24 mouse cellular contexts compared by ENCODE assay signal in the genomic region with DNA sequence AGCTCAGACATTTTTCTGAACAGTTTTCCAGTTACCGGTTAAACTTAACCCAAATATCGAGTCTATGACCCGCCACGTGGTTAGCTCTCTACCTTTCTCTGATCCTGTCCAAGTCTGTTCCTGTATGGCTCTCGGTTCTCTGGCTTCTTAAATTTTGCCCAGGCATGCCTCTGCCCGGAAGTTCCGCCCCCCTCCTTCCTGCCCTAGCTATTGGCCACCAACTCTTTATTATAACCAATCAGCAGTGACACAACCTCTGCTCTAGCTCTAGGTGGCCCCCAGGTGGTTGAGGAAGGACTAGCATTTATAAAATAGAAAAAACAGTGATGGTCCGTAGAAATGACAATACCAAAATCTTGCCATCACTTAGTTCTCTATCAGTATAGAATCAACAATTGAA. TPM values are rescaled to one million over a fixed set of nuclear protein-coding genes. Genes with fewer than 3 reads are reported as not detected.
DNase-seq lines count a peak whose midpoint lies in the region; ATAC-seq and TF ChIP-seq lines count a peak whose summit lies in the region.
"Had no signal": no experiment of that assay in that cellular context is flagged by ENCODE, and none has a peak within 500 bp of the region (broad histone marks: within the 10 kb centered on the region; RNA-seq: fewer than 3 reads in every experiment).

No protein-coding gene starts in this region.

- no peaks in the 10 kb centered on the region for H3K9me3 ChIP-seq in hindbrain, embryonic 14.5 days (ENCODE audit: control insufficient read depth, low read length)
- H3K9me3 ChIP-seq: embryonic facial prominence, embryonic 13.5 days; heart, embryonic 13.5 days; hindbrain, embryonic 13.5 days; limb, embryonic 10.5 days; liver, embryonic 12.5 days had no signal

- H3K4me3 ChIP-seq in layer of hippocampus, adult 2 months: no peak overlapping the region
- no peak overlapping the region for H3K4me3 ChIP-seq in hindbrain, embryonic 14.5 days (replicated peaks; ENCODE audit: low read length)
- H3K4me3 ChIP-seq: embryonic facial prominence, embryonic 13.5 days; heart, embryonic 13.5 days; hindbrain, embryonic 13.5 days; left cerebral cortex, adult 2 months; limb, embryonic 10.5 days; liver, embryonic 12.5 days had no signal

- ATAC-seq in hindbrain, embryonic 14.5 days (ENCODE audit: low FRiP score): no peak
- ATAC-seq: forebrain, embryonic 14.5 days; intestine, postnatal 0 days; liver, embryonic 12.5 days had no signal

- DNase-seq in layer of hippocampus, adult 2 months (ENCODE audit: low spot score in 2 of 2): no peak
- DNase-seq in layer of hippocampus, postnatal 14 days (ENCODE audit: low spot score in 2 of 2): no peak
- DNase-seq in B cell, adult 2 months: peak; percentile 26 to 45
- peak; percentile 76 for DNase-seq in R1 (ENCODE audit: low read depth, low spot score)
- DNase-seq in testis, postnatal 10 days (ENCODE audit: low spot score): peak; percentile 46
- no peak for DNase-seq in adrenal gland, adult (ENCODE audit: inconsistent age in 2 of 2, low spot score in 1 of 2)
- no peak for DNase-seq in hindbrain, embryonic 14.5 days (ENCODE audit: low spot score)
- DNase-seq: cerebellum, adult 9-11 months; gastrocnemius, postnatal 14 days; heart, adult 18-20 months; kidney, postnatal 10 days; right cerebral cortex, postnatal 14 days; spleen, adult 18-20 months; thymus, adult 2 months had no signal

- no peak overlapping the region for H3K9ac ChIP-seq in hindbrain, embryonic 14.5 days
- H3K9ac ChIP-seq: embryonic facial prominence, embryonic 13.5 days; heart, embryonic 13.5 days; hindbrain, embryonic 13.5 days; liver, embryonic 12.5 days had no signal

- no peaks in the 10 kb centered on the region for H3K4me1 ChIP-seq in hindbrain, embryonic 14.5 days (replicated peaks; ENCODE audit: control insufficient read depth, insufficient read depth, low read length)
- H3K4me1 ChIP-seq: embryonic facial prominence, embryonic 13.5 days; heart, embryonic 13.5 days; hindbrain, embryonic 13.5 days; limb, embryonic 10.5 days; liver, embryonic 12.5 days had no signal

- no peaks in the 10 kb centered on the region for H3K36me3 ChIP-seq in hindbrain, embryonic 14.5 days (replicated peaks; ENCODE audit: control insufficient read depth, insufficient read depth)
- H3K36me3 ChIP-seq: embryonic facial prominence, embryonic 13.5 days; heart, embryonic 13.5 days; hindbrain, embryonic 13.5 days; limb, embryonic 10.5 days; liver, embryonic 12.5 days had no signal

- 96% methylated on average over 8 of the region's 8 CpGs for WGBS in hindbrain, embryonic 14.5 days

- no peak overlapping the region for H3K27ac ChIP-seq in layer of hippocampus, adult 2 months
- no peak overlapping the region for H3K27ac ChIP-seq in hindbrain, embryonic 14.5 days
- H3K27ac ChIP-seq: embryonic facial prominence, embryonic 13.5 days; heart, embryonic 13.5 days; hindbrain, embryonic 13.5 days; left cerebral cortex, adult 2 months; limb, embryonic 10.5 days; liver, embryonic 12.5 days; macrophage had no signal

- no peak overlapping the region for H3K4me2 ChIP-seq in hindbrain, embryonic 14.5 days (replicated peaks)
- H3K4me2 ChIP-seq: embryonic facial prominence, embryonic 13.5 days; heart, embryonic 13.5 days; hindbrain, embryonic 13.5 days; liver, embryonic 12.5 days; midbrain, embryonic 11.5 days had no signal

- no peaks in the 10 kb centered on the region for H3K27me3 ChIP-seq in hindbrain, embryonic 14.5 days (ENCODE audit: control insufficient read depth, insufficient read depth, low read length)
- H3K27me3 ChIP-seq: embryonic facial prominence, embryonic 13.5 days; heart, embryonic 13.5 days; hindbrain, embryonic 13.5 days; liver, embryonic 12.5 days had no signal

- peak; percentile 14; the same call in 1 of the 2 replicates for TF ChIP-seq CTCF in layer of hippocampus, adult 2 months (conservative IDR thresholded peaks at IDR 0.05)

RNA-seq across cellular contexts. Expression of gene Pced1b, which starts 40.4 kb away (rescaled TPM):
- total RNA-seq in layer of hippocampus, adult 2 months (2021): 10 to 100 TPM in 1 of 2 experiments, 1 to 10 TPM in 1; 6.7 to 11.1 TPM
- 1 to 10 TPM; 7.7 to 8.1 TPM for total RNA-seq in layer of hippocampus, postnatal 14 days (2021)
- 4.7 and 5.8 TPM in 2 replicates for polyA plus RNA-seq in hindbrain, embryonic 14.5 days (2014; fragmentation: Nextera tagmentation; extraction: Ambion mirVana)

RNA-seq across cellular contexts. Expression of gene Amigo2, which starts 40.6 kb away (rescaled TPM):
- total RNA-seq in layer of hippocampus, adult 2 months (2021): 10 to 100 TPM; 22.2 to 22.9 TPM
- total RNA-seq in layer of hippocampus, postnatal 14 days (2021): 10 to 100 TPM; 21.1 to 26.2 TPM
- polyA plus RNA-seq in hindbrain, embryonic 14.5 days (2014; fragmentation: Nextera tagmentation; extraction: Ambion mirVana): 11.5 and 12.2 TPM in 2 replicates
- polyA plus RNA-seq: macrophage had no signal

Comparison
In these comparisons a context has a peak if more than half of its experiments do, and no peak if none do; other contexts are left out.
1. DNase-seq: peak in B cell, adult 2 months (2 of 2), R1 (single experiment) and testis, postnatal 10 days (single experiment); none in layer of hippocampus, adult 2 months (0 of 2), layer of hippocampus, postnatal 14 days (0 of 2), adrenal gland, adult (0 of 2) and hindbrain, embryonic 14.5 days (single experiment).